Mouse (Mus musculus): Measurements from ENCODE around the gene Ascc1. TPM values are rescaled to one million over a fixed set of nuclear protein-coding genes. Genes with fewer than 3 reads are reported as not detected.
"Not testable (repeated sequence)": the region's sequence is repeated elsewhere in the genome, so short reads cannot be mapped to it uniquely, and the experiment has no call there.

Ascc1 gene
- polyA plus RNA-seq, 1 experiment from 2014 or later: 42.4 TPM

DNA sequence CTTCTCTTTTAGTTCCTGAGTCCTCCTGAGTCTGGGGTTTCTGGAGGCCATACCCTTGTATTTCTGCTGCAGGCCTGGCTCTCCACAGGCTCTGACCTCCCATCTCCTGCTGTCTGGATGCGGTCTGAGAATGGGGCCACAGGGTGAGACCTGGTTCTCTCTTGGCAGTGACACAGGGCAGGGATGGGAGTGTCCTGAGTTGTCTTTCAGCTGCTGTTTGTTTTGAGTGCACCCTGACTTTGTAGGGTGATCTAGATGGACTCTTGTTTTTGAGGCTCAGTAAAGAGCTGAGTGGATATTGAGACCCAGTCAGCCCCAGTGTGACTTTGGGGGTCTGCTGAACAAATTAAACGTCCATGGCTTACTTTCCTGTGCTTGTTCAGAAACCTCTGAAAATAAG, 24.2 kb upstream of the Ascc1 start:
- H3K9me3 ChIP-seq: no peaks in the 10 kb centered on the region
- H3K4me1 ChIP-seq: peaks cover 38% of the 10 kb centered on the region
- H3K4me2 ChIP-seq: peak overlapping the region; percentile 23; the same call in 1 of the 2 replicates
- no peaks in the 10 kb centered on the region for H3K27me3 ChIP-seq (replicated peaks)
- H3K36me3 ChIP-seq: no peaks in the 10 kb centered on the region
- no peak overlapping the region for H3K4me3 ChIP-seq (replicated peaks)
- 43% methylated on average over 2 of the region's 2 CpGs for WGBS
- H3K27ac ChIP-seq: peak overlapping the region; percentile 80
- no peak for ATAC-seq (ENCODE audit: insufficient read depth, low FRiP score, low read depth)
- no peak overlapping the region for H3K9ac ChIP-seq

DNA sequence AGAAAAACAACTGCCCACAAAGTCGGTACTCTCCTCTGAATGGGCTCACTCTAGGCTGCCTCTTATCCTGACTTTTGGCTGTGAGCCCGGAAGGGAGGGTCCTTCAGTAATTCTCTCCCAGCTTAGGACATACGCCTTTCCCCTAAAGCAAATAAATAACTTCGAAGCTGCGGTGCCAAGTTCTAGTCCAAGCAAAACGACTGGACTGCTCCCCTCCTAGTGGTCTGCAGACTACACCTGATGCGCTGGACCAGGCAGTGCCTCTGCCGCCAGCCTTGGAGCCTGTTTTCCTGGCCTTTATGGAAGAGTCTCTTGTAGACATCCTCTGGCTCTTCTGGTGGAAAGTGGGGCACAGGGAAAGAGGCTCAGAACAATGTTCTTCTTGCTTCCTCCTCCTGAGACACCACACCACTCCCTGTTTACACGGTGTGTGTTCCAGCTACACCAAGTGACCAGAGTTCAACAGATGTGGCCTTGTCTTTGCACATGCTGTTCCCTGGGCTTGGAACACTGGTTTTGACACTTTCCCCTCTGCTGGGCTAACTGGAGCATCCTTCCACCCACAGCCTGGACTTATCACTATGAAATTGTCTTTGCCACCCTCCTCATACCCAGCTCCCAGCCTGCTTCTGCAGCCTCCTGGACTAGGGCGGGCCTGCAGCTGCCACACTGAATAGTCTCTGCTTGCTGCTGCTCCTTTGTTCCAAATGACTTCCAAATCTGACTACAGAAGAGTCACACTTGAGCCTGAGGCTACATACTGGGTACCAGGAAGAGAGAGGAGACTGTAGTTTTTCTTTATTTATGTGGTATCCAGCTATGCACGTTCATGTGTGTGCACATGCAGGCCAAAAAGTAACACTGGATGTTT, 23.5 kb upstream of the Ascc1 start:
- H3K4me2 ChIP-seq: peak overlapping the region; percentile 23; the same call in 1 of the 2 replicates
- H3K9ac ChIP-seq: no peak overlapping the region
- H3K27me3 ChIP-seq (replicated peaks): no peaks in the 10 kb centered on the region
- H3K27ac ChIP-seq: peak overlapping the region; percentile 80
- WGBS: 25% methylated on average over 11 of the region's 11 CpGs
- ATAC-seq (ENCODE audit: insufficient read depth, low FRiP score, low read depth): peak; percentile 70
- no peaks in the 10 kb centered on the region for H3K9me3 ChIP-seq
- H3K36me3 ChIP-seq: no peaks in the 10 kb centered on the region
- peaks cover 31% of the 10 kb centered on the region for H3K4me1 ChIP-seq
- no peak overlapping the region for H3K4me3 ChIP-seq (replicated peaks)

DNA sequence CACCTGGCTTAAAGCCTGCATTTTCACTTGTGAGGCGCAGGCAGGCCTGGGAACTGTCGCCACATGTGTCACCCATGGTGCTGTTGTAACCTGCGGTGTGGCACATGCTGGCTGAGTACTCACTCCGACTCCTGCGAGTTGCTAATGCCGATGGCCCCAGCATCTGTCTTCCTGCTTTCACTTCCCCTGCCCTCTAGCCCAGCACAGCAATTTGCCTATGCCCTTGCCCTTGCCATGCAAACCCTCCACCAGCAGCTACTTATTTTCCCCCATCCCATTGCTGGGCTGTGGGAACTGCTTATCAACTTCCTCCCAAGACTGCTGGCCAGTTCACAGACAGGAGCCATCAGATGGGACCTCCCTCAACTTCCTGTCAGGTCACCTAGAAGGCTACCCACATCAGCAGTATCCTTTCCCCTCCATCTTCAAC, 21.8 kb upstream of the Ascc1 start:
- 91% methylated on average over 6 of the region's 6 CpGs for WGBS
- Histone ChIP-seq H3K4me3 (replicated peaks) (no peak overlapping the region), H3K27ac (no peak overlapping the region), H3K9ac (no peak overlapping the region), H3K9me3 (no peaks in the 10 kb centered on the region), H3K36me3 (0 out of 2 replicates have a peak, but pooled peaks cover 7% of the 10 kb centered on the region), H3K4me1 (peaks cover 19% of the 10 kb centered on the region), H3K27me3 (replicated peaks) (no peaks in the 10 kb centered on the region), H3K4me2 (no peak overlapping the region)
- ATAC-seq (ENCODE audit: insufficient read depth, low FRiP score, low read depth): no peak

DNA sequence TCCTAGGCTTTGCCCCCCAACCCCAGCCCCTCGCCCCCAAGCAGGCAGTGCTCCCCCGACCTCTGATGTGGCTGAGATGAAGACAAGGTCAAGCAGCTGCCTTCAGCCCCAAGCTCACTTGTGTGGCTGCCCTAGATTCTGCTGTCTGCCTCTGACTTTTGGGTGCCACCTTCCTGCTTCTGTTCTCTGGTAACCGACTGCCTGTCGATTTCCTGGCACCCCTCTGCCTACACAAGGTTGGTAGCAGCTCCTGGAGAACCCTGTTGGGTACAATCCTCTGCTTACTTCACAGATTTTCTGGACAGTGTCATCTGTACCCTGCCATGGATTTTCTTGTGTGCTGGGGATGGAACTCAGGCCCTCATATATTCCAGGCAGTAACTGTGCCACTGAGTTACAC, 21.3 kb upstream of the Ascc1 start:
- Histone ChIP-seq H3K4me2 (no peak overlapping the region), H3K27me3 (replicated peaks) (no peaks in the 10 kb centered on the region), H3K27ac (0 out of 2 replicates have a peak overlapping the region, but pooled peaks have one; percentile 26), H3K36me3 (0 out of 2 replicates have a peak, but pooled peaks cover 12% of the 10 kb centered on the region), H3K9ac (no peak overlapping the region), H3K4me3 (replicated peaks) (no peak overlapping the region), H3K9me3 (no peaks in the 10 kb centered on the region), H3K4me1 (peaks cover 19% of the 10 kb centered on the region)
- WGBS: 67% methylated on average over 4 of the region's 4 CpGs
- ATAC-seq (ENCODE audit: insufficient read depth, low FRiP score, low read depth): no peak

DNA sequence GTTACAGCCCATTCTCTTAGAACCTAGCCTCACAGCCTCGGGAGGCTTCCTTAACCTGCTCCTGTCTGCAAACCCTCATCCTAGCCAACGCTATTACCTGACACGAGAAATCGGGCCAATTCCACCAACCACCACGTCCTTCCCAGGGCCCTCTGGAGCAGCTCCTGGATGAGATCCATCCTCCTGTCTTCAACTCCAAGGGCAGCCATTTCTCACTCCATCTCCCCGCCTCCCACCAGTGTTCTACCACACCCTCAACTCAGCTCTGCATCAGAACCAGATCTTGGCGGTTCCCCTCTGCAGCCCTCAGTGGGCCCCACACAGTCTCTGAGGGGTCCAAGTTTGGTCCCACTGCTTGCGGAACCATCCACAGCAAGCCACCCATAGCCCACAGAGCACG, 20.8 kb upstream of the Ascc1 start:
- Histone ChIP-seq H3K4me3 (replicated peaks) (no peak overlapping the region), H3K27me3 (replicated peaks) (no peaks in the 10 kb centered on the region), H3K27ac (peak overlapping the region; percentile 26; the same call in 1 of the 2 replicates), H3K4me1 (peaks cover 19% of the 10 kb centered on the region), H3K4me2 (no peak overlapping the region), H3K9ac (no peak overlapping the region), H3K36me3 (0 out of 2 replicates have a peak, but pooled peaks cover 15% of the 10 kb centered on the region), H3K9me3 (no peaks in the 10 kb centered on the region)
- 66% methylated on average over 9 of the region's 9 CpGs for WGBS
- no peak for ATAC-seq (ENCODE audit: insufficient read depth, low FRiP score, low read depth)

DNA sequence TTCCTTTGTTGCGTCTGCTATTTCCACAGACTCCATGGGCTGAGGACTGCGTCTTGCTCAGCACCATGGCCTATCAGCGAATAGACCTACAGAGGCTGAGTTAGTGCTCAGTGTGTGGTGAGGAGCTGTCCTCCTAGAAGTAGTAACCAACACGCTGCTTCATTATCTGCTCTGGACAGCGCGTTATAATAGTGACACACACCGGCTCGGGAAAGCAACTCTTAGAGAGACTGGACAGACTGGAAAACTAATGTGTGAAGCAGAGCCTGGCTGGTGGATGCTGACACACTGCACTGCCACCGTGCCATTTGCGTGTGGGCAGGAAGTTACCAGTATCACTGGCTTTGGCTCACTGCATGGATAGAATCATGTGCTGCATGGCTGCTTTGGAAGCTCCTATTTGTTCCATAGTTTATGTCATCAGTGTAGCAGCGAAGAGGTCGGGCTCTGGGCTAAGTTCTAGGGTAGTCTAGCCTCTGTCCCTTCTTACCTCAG, 20.2 kb upstream of the Ascc1 start:
- Histone ChIP-seq H3K36me3 (peaks cover 20% of the 10 kb centered on the region), H3K4me3 (replicated peaks) (no peak overlapping the region), H3K9ac (no peak overlapping the region), H3K4me1 (peaks cover 19% of the 10 kb centered on the region), H3K4me2 (no peak overlapping the region), H3K9me3 (no peaks in the 10 kb centered on the region), H3K27ac (peak overlapping the region; percentile 4; the same call in 1 of the 2 replicates), H3K27me3 (replicated peaks) (no peaks in the 10 kb centered on the region)
- WGBS: 85% methylated on average over 12 of the region's 12 CpGs
- ATAC-seq (ENCODE audit: insufficient read depth, low FRiP score, low read depth): no peak

DNA sequence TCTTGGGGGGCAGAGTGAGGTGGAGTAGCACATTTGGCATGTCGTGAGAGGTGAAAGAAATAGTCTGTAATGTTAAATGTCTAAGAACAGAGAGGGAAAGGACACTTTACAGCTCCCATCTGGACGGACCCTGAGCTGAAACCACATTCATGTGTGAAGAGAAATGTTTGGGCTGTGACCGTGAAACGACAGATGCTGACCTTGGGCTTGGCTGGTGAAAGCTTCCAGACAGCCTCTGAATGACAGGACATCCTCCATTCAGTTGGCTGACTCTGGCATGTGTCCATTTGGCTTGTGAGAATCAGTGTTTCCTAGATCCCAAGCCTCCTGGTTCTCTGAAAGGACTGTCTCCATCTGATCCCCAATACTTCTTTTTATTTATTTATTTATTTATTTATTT, 14.6 kb upstream of the Ascc1 start:
- Histone ChIP-seq H3K36me3 (peaks cover 48% of the 10 kb centered on the region), H3K27me3 (replicated peaks) (no peaks in the 10 kb centered on the region), H3K27ac (no peak overlapping the region), H3K4me1 (no peaks in the 10 kb centered on the region), H3K4me2 (no peak overlapping the region), H3K4me3 (replicated peaks) (no peak overlapping the region), H3K9me3 (no peaks in the 10 kb centered on the region), H3K9ac (no peak overlapping the region)
- 71% methylated on average over 4 of the region's 4 CpGs for WGBS
- ATAC-seq (ENCODE audit: insufficient read depth, low FRiP score, low read depth): no peak

DNA sequence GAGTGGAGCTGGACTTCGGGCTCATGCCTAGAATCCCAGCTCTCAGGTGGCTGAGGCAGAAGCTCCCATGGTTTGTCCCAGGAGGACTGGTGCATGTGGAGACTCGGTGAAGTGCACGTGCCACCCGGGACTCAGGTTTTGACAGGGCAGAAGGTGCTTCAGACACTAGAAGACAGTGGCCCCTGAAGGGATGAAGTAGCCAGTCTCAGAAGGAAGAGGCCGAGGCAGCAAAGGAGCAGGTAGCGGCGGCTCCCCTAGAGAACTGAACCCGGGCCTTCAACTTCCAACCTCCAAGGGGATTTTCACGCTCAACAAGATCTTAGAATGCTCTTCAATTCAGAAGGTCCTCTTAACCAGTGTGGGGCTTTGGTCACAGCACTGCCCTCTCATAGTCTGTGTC, 12.2 kb upstream of the Ascc1 start:
- no peak overlapping the region for H3K9ac ChIP-seq
- H3K36me3 ChIP-seq: peaks cover 51% of the 10 kb centered on the region
- H3K4me3 ChIP-seq (replicated peaks): no peak overlapping the region
- no peak overlapping the region for H3K4me2 ChIP-seq
- no peak for ATAC-seq (ENCODE audit: insufficient read depth, low FRiP score, low read depth)
- no peaks in the 10 kb centered on the region for H3K27me3 ChIP-seq (replicated peaks)
- no peak overlapping the region for H3K27ac ChIP-seq
- H3K9me3 ChIP-seq: no peaks in the 10 kb centered on the region
- no peaks in the 10 kb centered on the region for H3K4me1 ChIP-seq
- 95% methylated on average over 9 of the region's 9 CpGs for WGBS

DNA sequence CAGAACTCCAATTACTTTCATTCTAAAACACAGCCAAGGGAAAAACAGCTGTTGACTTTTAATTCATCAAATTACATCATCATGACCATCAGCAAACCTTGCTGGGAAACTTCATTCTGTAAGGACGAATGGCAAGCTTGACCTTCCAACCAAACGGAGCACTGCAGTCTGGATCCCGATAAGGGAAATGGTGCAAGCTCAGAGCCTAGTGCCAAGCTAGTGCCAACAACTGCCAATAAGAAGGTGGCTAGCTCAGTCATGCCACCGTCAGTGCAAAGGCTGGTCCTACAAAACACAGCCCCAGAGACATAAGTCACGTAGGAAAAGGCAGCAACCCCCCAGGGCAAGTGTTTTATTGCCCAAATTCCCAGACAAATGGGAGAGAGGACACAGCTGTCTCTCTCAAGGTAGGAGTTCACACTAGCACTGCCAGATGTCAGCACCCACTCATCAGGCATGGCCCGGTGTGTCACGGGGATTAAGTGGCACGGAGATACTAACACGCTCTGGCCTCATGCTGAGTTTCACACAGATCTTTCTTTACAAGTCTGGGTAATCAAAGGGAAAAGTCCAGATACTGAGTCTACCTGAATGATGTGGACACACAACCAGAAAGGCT, 11.2 kb upstream of the Ascc1 start:
- H3K9ac ChIP-seq: no peak overlapping the region
- no peaks in the 10 kb centered on the region for H3K4me1 ChIP-seq
- no peaks in the 10 kb centered on the region for H3K27me3 ChIP-seq (replicated peaks)
- no peak overlapping the region for H3K27ac ChIP-seq
- no peaks in the 10 kb centered on the region for H3K9me3 ChIP-seq
- no peak; the same call in 1 of the 2 replicates for ATAC-seq (ENCODE audit: insufficient read depth, low FRiP score, low read depth)
- WGBS: 67% methylated on average over 9 of the region's 9 CpGs
- H3K4me2 ChIP-seq: no peak overlapping the region
- no peak overlapping the region for H3K4me3 ChIP-seq (replicated peaks)
- H3K36me3 ChIP-seq: peaks cover 51% of the 10 kb centered on the region

DNA sequence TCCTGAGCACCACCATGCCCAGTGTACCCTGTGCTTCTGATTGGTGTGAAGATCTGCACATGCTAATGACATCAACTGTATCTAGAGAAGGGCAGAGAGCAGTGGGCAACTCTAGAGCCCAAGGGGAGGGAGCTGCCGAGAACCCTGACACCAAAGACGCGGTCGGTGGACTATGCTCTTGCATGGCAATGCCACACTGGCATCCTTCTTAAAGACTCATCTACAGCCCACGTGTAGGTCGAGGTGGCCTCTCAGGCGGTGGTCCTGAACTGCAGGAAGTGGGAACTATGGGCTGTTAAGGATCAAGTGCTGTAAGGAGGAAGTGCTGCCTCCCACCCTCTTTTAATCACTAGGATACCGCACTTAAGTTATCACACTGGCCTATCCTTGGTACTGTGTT, 10.6 kb upstream of the Ascc1 start:
- Histone ChIP-seq H3K36me3 (peaks cover 47% of the 10 kb centered on the region), H3K27me3 (replicated peaks) (no peaks in the 10 kb centered on the region), H3K4me2 (no peak overlapping the region), H3K27ac (no peak overlapping the region), H3K4me3 (replicated peaks) (no peak overlapping the region), H3K9ac (no peak overlapping the region), H3K9me3 (no peaks in the 10 kb centered on the region), H3K4me1 (no peaks in the 10 kb centered on the region)
- no peak for ATAC-seq (ENCODE audit: insufficient read depth, low FRiP score, low read depth)
- 85% methylated on average over 8 of the region's 8 CpGs for WGBS

DNA sequence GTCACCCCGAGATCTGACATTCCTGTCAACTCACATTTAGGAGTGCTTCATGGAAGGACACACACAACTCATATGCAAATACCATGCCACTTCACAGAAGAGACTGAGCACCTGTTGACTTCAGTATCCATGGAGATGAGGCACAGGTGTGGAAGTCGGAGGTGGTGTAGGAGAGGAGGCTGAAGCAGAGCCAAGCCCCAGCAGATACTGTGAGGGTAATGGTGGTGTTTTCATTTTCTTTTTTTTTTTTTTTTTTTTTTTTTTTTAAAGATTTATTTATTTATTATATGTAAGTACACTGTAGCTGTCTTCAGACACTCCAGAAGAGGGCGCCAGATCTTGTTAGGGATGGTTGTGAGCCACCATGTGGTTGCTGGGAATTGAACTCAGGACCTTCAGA, 8.8 kb upstream of the Ascc1 start:
- H3K4me1 ChIP-seq; ATAC-seq (ENCODE audit: insufficient read depth, low FRiP score, low read depth); H3K4me3 ChIP-seq (replicated peaks); H3K27me3 ChIP-seq (replicated peaks); H3K4me2 ChIP-seq; H3K9me3 ChIP-seq; H3K9ac ChIP-seq; H3K27ac ChIP-seq: not testable (repeated sequence)
- peaks cover 31% of the 10 kb centered on the region for H3K36me3 ChIP-seq
- 81% methylated on average over 2 of the region's 3 CpGs for WGBS

DNA sequence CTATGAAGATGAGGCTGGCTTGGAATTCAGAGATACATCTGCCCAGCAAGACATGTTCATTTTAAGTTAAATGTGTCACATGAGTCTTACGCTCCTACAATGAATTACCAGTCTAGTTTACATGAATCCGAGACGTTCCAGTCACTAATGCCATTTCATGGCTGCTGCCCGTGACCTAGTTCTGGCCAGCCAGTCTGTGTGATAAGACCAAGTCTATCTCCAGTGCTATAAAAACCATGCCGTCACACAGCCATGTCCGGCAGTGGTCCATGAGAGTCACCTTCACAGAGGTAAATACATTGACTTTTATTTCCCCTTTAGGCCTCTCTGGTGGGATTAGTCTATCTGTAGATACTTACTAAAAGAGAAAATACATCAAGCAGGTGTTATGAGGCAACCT, 6.7 kb upstream of the Ascc1 start:
- H3K9me3 ChIP-seq: no peaks in the 10 kb centered on the region
- H3K4me3 ChIP-seq (replicated peaks): no peak overlapping the region
- WGBS: 94% methylated on average over 6 of the region's 6 CpGs
- H3K4me1 ChIP-seq: peaks cover under 1% of the 10 kb centered on the region; the same call in 1 of the 2 replicates
- no peak overlapping the region for H3K4me2 ChIP-seq
- no peak for ATAC-seq (ENCODE audit: insufficient read depth, low FRiP score, low read depth)
- H3K9ac ChIP-seq: no peak overlapping the region
- H3K27me3 ChIP-seq (replicated peaks): no peaks in the 10 kb centered on the region
- no peak overlapping the region for H3K27ac ChIP-seq
- H3K36me3 ChIP-seq: peaks cover 15% of the 10 kb centered on the region

All from stomach, embryonic 15.5 days (tissue).